Mouse (Mus musculus): ENCODE results near the gene Prkab1.

DNA sequence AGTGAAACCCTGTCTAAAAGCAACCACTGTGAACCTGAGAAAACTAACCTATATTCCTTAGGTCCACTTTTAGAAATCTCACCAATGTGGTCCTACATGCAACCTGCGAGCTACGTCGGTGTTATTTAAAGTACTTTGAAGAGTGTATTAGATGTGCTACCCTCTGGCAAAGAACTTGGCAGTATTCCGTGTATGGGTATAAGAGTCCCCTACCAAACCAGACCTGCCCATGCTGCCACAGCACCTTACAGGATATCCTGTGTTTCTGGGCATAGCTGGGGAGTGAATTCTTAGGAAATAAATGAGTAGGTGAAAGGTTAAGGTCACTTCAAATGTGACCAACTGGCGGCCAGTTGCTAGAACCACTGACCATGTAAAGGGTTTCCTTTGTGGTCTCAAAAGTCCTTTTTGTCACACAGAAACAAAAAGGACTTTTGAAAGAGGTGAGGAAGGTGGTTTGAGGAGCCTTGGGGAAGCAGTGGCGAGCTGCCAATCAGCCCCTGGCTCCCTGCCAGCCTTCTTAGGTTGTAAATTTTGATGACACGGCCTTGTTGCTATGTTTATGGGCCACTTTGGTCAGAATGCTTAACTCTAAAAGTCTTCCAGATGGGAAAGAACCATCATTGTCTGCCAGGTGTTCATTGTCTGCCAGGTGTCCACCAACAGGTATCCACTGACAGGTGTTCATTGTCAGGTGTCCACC lies 41.5 kb downstream of the Prkab1 start:
- no peak for TF ChIP-seq POLR2A (IDR thresholded peaks at IDR 0.05; ENCODE audit: low read depth, low read length)
- TF ChIP-seq CTCF (conservative IDR thresholded peaks at IDR 0.05; ENCODE audit: insufficient read depth, insufficient read length, low read depth, low read length): no peak

Data from kidney, adult 2 months (tissue).